Mouse (Mus musculus) layer of hippocampus, adult 8-10 months (tissue): ENCODE data around the gene Fndc7. TPM values are rescaled to one million over a fixed set of nuclear protein-coding genes. Genes with fewer than 3 reads are reported as not detected.

ENCODE experiments used
- total RNA-seq, 4 experiments: library from RNA; stranded (reverse); gene quantifications; 2 replicates each; pipeline ENCODE4 v1.2.4; 2022

Gene Fndc7
- total RNA-seq, 4 experiments from 2014 or later = 0.13 TPM; not detected in 3

Other genes starting within 250 kb of the Fndc7 start
- 10 to 100 TPM; 28.4 to 35.8 (median 34.4) TPM for gene Clcc1, start 236.1 kb downstream of the Fndc7 start, total RNA-seq
- 10 to 100 TPM; 13.3 to 19.1 (median 14.5) TPM for gene Gpsm2, start 167.7 kb downstream of the Fndc7 start, total RNA-seq
- not detected for gene Aknad1, start 150.3 kb downstream of the Fndc7 start, total RNA-seq
- 10 to 100 TPM; 22.8 to 39.8 (median 30.9) TPM for gene Stxbp3, start 49.5 kb downstream of the Fndc7 start, total RNA-seq
- gene Prpf38b, start 21.7 kb upstream of the Fndc7 start, total RNA-seq = 10 to 100 TPM; 43.2 to 57.0 (median 47.7) TPM
- gene Henmt1, start 49.9 kb upstream of the Fndc7 start, total RNA-seq = 1 to 10 TPM; 2.4 to 4.3 (median 3.0) TPM
- gene Gm9857, start 50.4 kb upstream of the Fndc7 start, total RNA-seq = not detected
- 10 to 100 TPM; 23.3 to 39.3 (median 28.9) TPM for gene Fam102b, start 137.6 kb upstream of the Fndc7 start, total RNA-seq
- not detected for gene Slc25a54, start 190.5 kb upstream of the Fndc7 start, total RNA-seq
- gene Slc25a24, start 233.1 kb upstream of the Fndc7 start, total RNA-seq = 1 to 10 TPM; 2.6 to 3.5 (median 3.3) TPM